Mouse (Mus musculus) layer of hippocampus, postnatal 14 days (tissue): ENCODE results near the gene Ppp3ca. TPM values are rescaled to one million over a fixed set of nuclear protein-coding genes. Genes with fewer than 3 reads are reported as not detected.

ENCODE experiments used
- DNase-seq, 2 experiments: peaks; one replicate each; pipeline ENCODE4 v3.0.0; 2021 to 2022; ENCODE audit warnings: low spot score in 2 of 2, mixed read lengths in 1 of 2
- total RNA-seq, 2 experiments: library from RNA; stranded (reverse); gene quantifications; 2 replicates each; pipeline ENCODE4 v1.2.3; 2021

Ppp3ca gene
- total RNA-seq, 2 experiments from 2014 or later, result 988 to 997 TPM

DNA sequence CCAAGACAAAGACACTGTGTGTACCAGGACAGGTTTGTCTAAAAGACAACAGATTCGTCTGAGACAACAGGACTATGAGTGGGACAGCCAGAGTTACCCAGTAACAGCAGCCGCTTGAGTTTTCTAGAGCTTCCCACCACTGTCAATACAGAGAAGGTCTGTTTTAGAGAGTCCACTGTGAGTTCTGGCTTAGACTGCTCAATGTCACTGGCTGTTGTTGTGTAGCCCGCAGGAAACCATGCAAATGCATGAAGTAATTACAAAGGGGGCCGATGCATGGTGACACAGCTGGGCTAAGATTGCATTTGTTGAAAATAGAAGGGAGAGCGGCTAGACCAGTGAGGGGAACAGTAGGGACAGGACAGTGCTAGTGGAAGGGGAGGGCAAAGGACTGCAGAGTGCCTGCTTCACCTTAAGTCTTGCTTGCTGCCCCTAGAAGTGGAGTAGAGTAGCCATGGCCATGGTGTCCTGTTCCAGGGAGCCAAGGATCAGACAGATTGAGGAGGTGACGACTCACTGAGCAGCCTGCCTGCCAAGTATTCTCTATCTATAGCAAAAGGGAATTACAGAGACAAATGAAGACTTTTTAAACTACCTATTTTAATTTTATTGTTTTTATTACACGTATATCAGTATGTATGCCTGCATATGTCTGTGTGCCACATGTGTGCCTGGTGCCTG is 174.0 kb downstream of the Ppp3ca start:
- DNase-seq, result no peak

DNA sequence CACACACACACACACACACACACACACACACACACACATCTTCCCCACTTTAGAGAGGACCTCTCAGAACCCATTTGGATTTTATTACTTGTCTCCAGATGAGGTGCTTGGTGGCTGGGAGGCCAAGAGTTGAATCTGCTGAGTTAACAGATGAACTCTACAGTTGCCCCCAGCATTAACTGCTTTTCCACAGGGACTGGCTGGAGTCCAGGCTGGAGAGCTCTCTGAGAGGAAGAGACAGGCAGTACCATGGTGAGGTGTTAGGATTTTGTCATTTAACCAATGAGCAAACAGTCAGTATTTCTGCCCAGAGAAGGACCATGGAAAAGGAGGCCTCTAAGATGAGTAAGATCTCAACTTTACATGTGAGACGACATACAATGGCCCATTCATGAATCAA is 179.1 kb downstream of the Ppp3ca start:
- DNase-seq, result no peak

DNA sequence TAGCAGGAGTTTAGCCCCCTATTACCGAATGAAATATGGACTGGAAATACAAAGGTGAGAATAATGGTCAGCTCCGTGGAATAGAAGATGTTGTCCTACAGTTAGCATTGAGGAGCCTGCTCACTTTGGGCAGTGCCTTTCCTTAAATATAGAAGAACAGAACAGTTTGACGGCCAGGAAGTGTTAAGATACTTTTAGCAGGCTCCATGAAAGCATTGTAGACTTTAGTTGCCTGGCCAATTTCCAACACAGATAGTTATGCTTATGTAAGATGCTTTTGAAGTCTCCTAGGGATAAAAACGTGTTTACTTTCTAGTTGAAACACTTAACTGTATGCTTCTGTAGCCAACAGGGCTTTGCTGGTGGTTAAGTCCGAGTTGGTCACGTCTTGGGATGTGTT is 183.0 kb downstream of the Ppp3ca start:
- DNase-seq, result no peak

DNA sequence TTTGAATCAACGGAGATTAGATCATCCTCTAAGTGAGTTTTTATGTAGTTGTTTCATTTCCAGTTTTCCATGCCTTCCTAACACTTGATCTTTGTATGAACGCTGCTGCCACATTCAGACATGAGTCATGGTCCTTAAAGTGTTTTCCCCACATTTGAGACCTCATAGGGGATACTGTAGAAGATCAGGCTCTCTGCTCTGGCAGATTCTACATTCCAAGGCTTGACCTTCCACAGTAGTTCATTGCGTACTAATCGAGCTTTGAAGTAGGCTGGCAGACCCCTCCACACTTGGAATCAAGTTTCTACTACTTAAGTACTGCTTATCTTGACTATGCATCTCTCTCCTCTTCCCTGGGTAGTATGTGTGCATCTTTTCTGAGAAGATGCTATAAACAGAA is 183.7 kb downstream of the Ppp3ca start:
- no peak for DNase-seq

DNA sequence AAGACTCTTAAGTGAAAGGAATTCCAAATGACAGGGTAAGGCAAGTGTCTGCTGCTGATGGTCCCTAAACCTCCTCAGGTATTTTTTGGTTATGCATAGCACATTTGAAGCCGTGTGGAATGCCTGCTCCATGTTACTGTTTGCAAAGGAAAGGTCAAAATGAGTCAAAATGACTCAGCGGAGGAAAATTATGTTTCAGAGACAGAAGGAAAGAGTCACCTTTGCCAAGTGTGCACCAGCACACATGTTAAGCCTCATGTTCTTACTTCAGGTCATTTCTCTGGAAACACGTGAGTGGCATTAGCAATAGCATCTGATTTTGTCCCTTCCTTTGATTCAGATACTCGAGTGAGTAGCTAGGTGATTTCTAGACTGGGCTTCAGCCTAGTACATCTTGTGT is 186.1 kb downstream of the Ppp3ca start:
- DNase-seq, result no peak

DNA sequence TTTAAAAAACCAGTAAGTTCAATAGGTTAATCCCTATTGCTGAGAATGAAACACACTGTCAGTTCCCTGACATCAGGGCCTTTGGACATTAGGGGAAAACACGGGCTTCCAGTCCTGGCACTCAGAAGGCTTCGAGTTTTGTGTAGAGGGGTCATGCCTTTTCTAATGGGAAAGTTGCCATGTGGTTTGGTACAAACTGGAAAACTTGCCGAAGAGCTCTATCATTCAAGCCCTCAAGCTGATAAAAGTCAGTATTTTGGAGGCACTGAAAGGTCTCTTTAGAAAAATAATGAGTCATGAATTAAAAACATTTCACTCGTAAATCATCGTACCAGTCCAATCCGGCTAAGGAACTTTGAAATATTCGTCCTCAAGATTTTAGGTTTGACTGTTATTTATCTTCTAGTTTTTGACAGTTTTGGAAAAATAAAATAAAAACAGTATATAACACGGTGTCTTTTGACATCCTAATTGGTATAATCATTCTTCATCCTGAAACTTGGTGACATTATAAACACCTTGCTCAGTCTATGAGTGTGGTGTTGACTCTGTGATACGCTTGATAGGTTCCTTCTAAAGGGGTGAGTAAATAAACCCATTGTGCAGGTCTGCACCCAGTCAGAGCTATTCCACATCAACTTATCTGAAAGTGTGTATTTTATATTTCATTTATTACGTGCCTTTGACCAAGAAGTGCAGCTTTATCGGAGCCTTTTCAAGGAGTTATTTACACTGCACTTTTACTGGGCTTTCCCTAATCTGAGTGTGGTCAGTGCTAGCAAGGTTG is 192.3 kb downstream of the Ppp3ca start:
- no peak for DNase-seq

DNA sequence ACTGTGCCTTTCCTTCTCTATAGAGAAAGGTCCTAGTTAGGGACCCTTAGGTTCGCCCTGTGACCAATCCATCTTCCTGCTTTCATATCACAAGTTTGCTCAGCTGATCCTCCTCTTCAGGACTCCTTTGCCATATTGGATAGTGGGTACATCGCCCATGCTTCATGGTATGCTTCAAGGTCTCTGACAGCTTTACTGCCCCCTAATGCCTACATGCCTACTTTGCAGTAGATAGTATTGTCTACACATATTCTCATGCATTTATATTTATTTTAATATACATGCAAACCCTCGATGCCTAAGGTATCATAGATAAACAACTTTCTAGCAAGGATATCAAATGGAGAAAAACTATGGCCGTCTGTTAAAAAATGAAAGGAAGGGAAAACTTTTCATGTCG is 193.2 kb downstream of the Ppp3ca start:
- no peak for DNase-seq

DNA sequence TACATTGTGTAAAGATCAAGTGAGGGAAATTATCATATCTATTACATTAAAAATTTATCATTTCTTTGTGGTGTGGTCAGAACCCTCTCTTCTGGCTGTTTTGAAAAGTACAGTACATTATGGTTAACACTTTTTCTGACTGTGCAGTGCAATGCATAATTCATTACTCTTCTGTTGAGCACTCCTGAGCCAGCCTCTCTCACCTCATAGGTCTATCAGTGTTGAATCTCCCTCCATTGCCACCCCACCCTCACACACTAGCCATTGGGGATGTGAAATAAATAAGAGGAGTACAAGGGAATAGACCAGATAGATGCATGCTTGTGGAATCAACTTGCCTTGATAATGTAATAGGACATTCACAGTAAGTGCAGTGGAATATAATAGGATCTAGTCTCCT is 194.4 kb downstream of the Ppp3ca start:
- no peak for DNase-seq

DNA sequence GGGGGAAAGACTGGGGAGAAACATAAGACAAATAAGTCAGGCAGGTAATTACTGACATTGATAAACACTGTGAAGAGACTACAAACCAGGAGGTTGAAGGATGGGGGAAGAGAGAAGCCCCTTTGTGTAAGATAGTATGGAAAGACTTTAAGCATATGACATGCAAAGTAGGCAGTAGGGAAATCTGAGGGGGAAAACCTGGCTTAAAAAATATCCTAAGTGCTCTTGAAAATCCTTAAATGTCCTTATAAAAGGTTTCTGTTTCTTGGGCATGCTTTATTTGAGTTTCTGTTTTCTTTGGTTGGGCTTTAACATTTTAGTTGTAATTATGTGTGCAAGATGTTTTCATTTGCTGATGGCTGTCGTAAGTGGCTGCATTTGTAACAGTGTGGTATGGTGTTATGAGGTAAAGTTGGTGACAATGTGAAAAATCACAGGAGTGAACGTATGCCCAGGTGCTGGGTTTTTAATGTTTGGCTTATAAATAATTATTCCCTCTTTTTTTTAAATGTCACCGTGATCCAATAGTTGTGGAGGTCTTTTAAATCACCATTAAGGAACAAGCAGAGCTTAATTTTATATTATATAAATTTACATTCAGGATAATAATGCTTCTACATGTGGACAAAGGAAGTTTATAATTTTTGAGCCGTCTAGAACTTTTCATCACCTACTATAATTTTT is 195.4 kb downstream of the Ppp3ca start:
- DNase-seq, result no peak

DNA sequence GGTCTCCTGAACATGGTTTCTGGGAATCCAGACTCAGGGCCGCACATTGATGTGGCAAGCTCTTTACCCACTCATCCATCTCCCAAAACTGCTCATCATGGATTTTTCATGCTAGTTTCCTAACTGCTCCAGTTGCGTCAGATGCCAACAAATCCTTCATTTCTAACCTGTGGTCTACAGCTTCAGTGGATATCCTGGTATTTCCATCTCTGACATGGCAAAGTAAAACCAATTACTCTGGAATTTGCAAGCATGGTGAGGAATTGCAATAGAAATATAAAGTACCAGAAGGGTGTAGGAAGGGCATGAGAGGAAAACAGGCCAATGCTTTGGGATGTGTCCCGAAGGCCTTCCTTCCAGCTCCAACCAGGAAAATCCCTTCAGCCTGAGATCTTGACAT is 196.2 kb downstream of the Ppp3ca start:
- DNase-seq, result no peak

DNA sequence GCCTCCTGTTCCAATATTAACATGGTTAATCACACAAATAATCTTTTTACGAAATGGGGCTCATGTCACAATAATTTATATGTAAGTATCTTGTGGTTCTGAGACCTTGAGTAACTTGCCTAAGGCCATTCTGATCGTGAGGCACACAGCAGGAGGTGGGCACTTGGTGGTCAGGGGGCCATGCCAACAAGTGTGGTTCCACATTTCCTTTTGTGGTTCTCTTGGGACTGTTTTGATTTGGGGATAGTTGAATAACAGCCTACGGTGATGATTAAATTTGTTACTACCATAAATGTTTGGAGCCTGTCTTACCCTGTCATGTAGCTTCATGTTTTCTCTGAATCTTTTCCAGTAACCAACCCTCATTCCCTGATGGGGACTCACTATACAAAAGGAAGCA is 196.6 kb downstream of the Ppp3ca start:
- no peak for DNase-seq

DNA sequence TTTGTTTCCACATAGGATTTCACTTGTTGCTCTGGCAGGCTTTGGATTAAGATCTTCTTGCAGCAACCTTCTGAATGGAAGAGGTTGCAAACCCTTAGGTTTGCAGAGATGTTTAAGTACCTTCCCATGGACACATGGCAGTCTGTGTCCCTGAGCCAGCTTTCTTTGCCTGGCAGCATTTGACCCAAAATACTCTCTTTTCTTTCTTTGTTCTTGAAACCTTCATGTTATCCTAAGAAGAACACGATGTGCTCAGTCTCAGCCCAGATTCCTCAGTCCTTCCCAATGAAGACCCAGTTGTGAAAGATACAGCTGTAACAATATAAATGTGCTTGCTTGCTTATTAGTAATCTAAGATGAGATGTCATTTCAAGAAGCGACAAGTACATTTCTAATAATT is 197.4 kb downstream of the Ppp3ca start:
- DNase-seq, result no peak

DNA sequence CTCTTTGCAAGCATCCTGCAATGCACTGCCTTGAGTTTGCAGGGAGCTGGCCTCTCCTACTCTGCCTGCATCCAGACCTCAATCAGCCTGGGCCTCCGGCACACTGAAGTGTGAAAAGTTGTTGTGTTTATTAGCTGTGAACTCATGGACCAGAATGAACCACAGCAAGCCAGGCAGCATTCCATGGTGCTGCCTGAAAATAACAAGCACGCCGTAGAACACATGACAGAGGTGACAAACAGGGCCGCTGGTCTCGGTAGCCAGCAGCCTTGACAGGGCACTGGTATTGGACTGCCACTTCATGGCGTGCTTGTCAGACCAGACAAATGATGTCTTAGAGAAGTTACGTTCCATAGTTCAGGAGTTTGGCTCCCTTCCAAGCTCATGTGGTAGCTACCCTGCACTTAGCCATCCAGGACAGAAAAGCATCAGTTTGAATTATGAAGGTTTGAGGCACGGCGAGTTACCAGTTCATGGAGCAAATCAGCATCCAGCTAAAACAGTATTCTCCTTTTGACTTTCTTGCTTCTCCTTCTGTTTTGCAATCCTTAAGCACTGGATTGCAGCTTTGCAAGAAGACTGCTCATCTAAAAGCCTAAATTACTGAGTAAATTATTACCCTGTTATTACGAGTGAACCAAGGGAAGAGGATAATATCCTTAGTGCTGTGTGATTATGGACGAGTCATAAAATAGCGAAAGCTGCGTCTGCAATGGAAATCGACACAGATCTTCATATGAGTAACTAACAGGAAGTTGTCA is 202.0 kb downstream of the Ppp3ca start:
- no peak for DNase-seq

DNA sequence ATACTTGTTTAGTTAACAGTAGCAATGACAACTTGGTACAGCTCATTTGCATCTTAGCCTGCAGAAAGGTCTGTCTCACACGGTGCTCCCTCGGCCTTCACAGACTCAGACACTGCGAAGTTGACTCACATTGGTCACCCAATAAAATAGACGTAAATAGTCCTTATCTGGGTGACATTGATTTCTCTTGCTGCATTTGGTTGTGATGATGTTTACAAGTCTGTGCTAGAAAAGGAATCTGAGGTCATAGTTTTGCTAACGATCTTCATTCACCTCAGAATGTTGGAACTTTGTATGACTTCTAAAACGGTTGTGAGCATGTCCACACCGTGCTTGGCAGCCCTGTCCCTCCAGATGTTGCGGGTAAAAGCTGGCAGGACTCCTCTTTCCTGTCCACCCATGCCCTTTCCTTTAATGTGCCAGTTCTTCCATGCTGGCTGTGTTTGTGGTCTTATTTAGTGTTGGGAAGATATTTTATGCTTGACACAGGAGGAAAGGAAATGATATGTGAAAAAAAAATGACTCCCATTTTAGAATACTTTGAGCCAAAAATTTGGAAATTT is 202.7 kb downstream of the Ppp3ca start:
- no peak for DNase-seq

DNA sequence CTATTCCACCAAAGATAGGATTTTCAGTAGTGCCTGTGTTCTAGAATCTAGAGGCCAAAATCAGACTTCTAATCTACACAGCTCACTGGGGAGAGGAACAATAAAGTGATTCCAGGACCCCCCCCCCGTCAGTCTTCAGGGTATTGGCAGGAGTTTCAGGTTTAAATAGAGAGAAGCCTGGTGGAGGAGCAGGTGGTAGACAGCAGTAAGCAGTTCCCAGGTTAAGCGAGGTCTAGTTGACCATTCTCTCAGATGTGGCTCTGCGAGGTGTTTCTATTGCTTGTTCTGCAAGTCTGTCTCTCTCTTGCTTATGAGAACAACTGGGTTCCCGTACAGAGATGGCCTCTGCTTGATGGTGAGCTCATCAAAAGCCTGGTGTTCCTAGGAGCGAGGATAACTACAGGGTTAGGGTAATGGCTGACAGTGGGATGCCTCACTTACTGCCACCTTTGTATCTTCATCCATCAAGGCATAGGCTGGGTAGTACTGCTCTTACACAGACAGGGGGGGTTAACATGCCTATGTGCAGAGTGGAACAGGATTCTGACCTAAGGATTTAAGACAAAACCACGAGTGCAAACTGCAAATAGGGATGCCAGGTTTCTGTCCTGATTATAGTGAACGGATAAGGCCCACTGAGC is 204.0 kb downstream of the Ppp3ca start:
- DNase-seq, result no peak

DNA sequence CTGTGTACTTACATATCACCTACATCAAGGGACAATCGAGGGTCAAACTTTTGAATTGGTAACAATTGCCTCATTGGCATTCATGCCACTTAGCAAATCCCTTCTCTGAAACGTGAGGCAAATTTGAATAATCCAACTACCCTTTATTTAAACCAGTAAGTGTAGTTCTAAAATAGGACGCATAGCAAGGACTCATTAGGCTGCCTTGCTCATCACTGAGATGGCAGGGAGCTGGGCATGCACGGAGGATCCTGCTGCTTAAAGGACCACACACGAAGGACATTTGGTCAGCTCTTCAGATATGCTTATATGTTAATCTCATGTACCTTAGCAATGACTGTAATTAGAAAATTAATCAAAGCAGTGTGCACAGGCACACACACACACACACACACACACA is 204.6 kb downstream of the Ppp3ca start:
- DNase-seq, result no peak

DNA sequence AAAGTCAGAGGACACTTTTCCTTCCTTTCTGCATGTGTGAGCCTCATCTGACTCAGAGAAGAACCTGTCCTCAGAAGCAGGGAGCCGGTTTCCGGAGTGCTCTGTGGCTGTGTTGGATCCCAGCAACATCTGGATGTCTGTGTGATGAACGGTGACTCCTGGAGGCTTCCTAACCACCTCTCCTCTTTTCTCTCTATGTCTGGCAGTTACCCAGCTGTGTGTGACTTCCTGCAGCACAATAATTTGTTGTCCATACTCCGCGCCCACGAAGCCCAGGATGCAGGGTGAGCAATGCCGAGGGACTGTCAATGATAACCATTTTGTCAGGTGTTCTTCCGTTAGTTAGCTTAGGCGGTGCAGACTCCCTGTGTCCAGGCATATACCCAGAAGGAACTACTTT is 217.8 kb downstream of the Ppp3ca start:
- DNase-seq, result no peak

DNA sequence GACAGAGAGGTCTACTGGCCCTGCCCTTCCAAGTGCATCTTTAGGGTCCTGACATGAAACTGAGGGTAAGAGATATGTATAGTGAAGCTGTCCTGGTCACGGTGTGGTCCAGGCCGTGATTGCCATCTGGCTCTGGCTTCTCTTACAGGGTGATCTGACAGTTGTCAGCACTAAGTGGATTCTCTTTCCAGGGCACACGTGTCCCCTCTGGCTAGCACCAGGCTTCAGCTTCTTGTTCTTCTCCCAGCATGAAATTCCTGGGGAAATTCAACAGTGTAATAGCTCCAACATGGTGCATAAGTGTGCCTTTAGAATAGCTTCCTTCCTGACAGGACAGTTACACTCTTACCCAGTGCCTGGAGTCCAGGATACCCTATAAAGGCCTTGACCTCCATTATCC is 222.2 kb downstream of the Ppp3ca start:
- DNase-seq, result no peak

DNA sequence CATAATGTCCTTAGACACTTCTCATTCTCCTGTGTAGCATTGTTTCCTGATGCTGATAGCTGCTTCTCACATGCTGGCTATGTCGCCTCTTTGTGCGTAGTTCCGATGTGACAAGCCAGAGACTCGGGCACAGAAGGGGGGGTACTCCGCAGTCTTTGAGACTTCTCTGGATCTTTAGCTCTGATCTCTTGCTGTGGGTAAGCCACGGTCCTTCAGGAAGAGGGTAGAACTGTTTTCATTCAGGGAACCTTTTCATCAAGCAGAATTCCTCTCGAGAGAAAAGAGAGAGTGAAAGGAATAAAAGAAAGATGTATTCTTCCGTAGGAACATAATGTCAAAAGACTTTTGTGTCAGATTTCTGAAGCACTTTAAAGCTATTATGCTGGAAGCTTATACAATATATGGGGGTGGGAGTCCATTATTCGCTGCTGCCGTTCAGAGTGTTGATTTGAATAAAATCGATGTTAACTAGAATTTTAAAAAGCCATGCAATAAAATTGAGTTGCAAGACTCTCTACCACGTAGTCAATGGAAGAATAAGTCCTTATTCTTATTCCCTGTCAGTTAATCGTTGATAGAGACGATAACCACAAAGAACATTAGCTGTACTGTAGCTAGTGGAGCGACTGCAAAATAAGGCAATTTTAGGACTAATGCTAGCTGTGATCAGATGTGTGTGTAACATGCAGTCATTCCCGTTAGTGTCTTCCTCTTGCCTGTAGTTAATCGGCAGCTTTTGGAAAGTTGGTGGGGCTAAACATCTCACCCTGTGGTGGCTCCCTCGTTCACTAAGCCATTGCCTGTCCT is 223.9 kb downstream of the Ppp3ca start:
- DNase-seq, result no peak

DNA sequence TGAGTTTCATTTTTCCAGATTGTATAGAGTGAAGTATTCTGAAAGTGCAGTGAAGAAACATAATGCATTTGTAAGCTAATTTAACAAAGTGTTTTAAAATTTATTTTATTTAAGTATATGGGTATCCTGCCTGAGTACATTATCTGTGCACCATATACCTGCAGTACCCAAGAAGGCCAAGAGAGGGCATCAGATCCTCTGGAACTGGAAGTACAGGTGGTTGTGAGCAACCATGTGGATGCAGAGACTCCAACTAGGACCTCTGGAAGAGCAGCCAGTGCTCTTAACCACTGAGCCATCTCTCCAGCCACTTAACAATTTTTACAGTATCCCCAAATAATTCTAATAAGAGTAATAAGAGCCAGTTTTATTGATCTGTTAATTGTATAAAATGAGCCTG is 225.6 kb downstream of the Ppp3ca start:
- no peak for DNase-seq
